Mouse (Mus musculus) C2C12 (cell line): ENCODE measurements at regions not wholly inside any gene's neighbourhood (a gene's known extent, or its start where the extent isn't known, plus 50 kb on each side); places are given as distances from the start of the nearest gene placed in this dataset.

Experiments
- CTCF ChIP-seq: IDR thresholded peaks from one replicate; pipeline ENCODE4 v1.5.1; 2011; ENCODE audit not compliant: control insufficient read depth, insufficient read depth, insufficient read length
- FOSL1 ChIP-seq: IDR thresholded peaks from one replicate; pipeline ENCODE4 v1.8.0; 2011; ENCODE audit warnings: mild to moderate bottlenecking, low read length; ENCODE audit not compliant: poor library complexity, insufficient read depth, severe bottlenecking
- MAX ChIP-seq: IDR thresholded peaks from one replicate; pipeline ENCODE4 v1.6.1; 2011; ENCODE audit warnings: mild to moderate bottlenecking, control low read depth
- MYOD1 ChIP-seq: IDR thresholded peaks from one replicate; pipeline ENCODE4 v1.6.1; 2011; ENCODE audit warnings: low read depth; ENCODE audit not compliant: control insufficient read depth, insufficient read length
- USF1 ChIP-seq: IDR thresholded peaks from one replicate; pipeline ENCODE4 v1.6.1; 2011; ENCODE audit warnings: low read depth, mild to moderate bottlenecking, control low read depth, moderate library complexity

- no peak for TF ChIP-seq CTCF
- TF ChIP-seq MAX: no peak
- TF ChIP-seq USF1: no peak
- TF ChIP-seq MYOD1: no peak
- TF ChIP-seq FOSL1: no peak
Observed at GRCm38 (mm10) chr13:80954059-80954645, 71.0 kb downstream of the Arrdc3 start.
